Mouse (Mus musculus) myocyte (in vitro differentiated cells): ENCODE data around the gene Scfd2.

ENCODE experiments used
- MAX ChIP-seq: IDR thresholded peaks from one replicate; pipeline ENCODE4 v1.6.1; 2011; ENCODE audit warnings: low read depth, mild to moderate bottlenecking, control low read depth
- MYOG ChIP-seq, 3 experiments: IDR thresholded peaks; one replicate each; pipeline ENCODE4 v1.6.1; 2011; ENCODE audit warnings: control low read depth in 2 of 3, low read depth in 2 of 3, mild to moderate bottlenecking in 2 of 3; ENCODE audit not compliant: insufficient read length in 2 of 3, control insufficient read depth in 1 of 3, insufficient read depth in 1 of 3

DNA sequence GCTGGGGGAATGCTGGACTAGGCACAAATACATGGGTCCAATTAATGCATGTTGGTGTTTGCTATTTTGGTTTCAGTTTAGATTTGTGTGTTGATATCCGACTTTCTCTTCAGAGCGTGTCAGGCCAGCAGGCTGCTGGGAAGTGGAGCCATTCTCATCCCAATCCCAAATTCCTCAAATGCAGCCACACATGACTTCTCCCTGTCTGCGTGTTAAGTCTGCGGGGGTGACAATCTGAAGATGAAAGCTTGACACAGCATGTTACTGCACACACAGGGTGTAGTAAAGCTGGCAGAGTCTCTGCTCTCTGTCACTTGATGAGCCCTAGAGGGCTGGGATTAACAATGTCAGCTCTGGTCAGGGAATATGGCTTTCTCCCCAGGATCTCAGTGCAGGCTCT is 316.4 kb downstream of the Scfd2 start:
- no peak for TF ChIP-seq MYOG (IDR thresholded peaks at IDR 0.05; ENCODE audit: control insufficient read depth in 1 of 3, insufficient read depth in 1 of 3, insufficient read length in 2 of 3, low read depth in 2 of 3)
- TF ChIP-seq MAX = no peak
